Mouse (Mus musculus) CD4-positive naive resting alpha-beta T cell, adult 57 days (primary cell): Measurements from ENCODE around the gene Alkbh5. TPM values are rescaled to one million over a fixed set of nuclear protein-coding genes. Genes with fewer than 3 reads are reported as not detected.

ENCODE experiments used
- total RNA-seq: library from RNA; stranded (reverse); gene quantifications from one replicate; pipeline ENCODE4 v1.2.4, GENCODE M21; 2023

Alkbh5 gene
- total RNA-seq = 65.1 TPM

DNA sequence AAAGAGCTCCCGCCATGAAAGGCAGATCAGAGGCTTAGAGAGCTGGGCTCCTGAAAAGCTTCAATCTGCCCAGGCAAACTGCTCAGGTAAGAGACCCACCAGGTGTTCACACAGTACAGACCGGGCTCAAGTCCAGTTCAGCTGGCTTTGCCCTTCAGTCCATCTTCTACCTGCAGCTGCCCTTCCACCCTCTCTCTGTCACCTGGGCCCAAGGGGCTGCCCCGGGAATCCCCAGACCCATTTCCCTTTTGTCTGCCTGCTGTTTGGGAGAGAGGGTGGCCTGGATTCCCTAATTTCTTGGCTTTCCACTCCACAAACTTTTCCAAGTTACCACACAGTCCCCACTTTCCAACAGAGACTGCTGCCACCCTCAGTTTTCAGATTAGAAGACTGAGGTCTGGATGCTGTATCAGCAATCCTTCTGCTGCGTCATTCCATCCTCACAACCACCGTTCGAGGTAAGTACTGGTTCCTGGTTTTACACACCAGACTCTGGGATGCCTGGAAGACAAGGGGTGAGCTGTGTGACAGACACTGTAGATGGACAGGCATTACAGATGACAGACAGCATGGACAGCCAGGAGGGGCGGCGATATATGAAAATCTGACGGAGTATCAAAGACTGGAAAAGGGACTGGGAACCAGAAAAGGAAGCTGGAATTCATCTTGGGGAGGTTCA is at the start of gene Alkbh5:
Gene Alkbh5, plus strand, starts transcription at position 202 of the 679 bp plus-strand sequence.

Other genes with a start within 250 kb of the Alkbh5 start
- gene Tom1l2, start 183.5 kb upstream of the Alkbh5 start, total RNA-seq = 35.0 TPM
- gene Drc3, start 183.1 kb upstream of the Alkbh5 start, total RNA-seq = 0.56 TPM
- 26.5 TPM for gene Gid4, start 119.2 kb upstream of the Alkbh5 start, total RNA-seq
- gene Atpaf2, start 117.9 kb upstream of the Alkbh5 start, total RNA-seq = 37.7 TPM
- 54.2 TPM for gene Drg2, start 81.8 kb upstream of the Alkbh5 start, total RNA-seq
- gene Myo15, start 67.0 kb upstream of the Alkbh5 start, total RNA-seq = 0.62 TPM
- 37.2 TPM for gene Llgl1, start 163.3 kb downstream of the Alkbh5 start, total RNA-seq
- 166 TPM for gene Flii, start 190.9 kb downstream of the Alkbh5 start, total RNA-seq
- 14.3 TPM for gene Mief2, start 192.0 kb downstream of the Alkbh5 start, total RNA-seq
- gene Top3a, start 241.0 kb downstream of the Alkbh5 start, total RNA-seq = 26.5 TPM
- gene Smcr8, start 241.1 kb downstream of the Alkbh5 start, total RNA-seq = 80.1 TPM